Mouse (Mus musculus) adrenal gland, postnatal 14 days (tissue): Measurements from ENCODE around the gene Sf1. TPM values are rescaled to one million over a fixed set of nuclear protein-coding genes. Genes with fewer than 3 reads are reported as not detected.

Source experiments
- DNase-seq: peaks from one replicate; pipeline ENCODE4 v3.0.0; 2021; ENCODE audit warnings: mixed read lengths
- total RNA-seq: library from RNA; stranded (reverse); gene quantifications from 2 replicates; pipeline ENCODE4 v1.2.3, GENCODE M21; 2021

The Sf1 gene
- total RNA-seq, 1 experiment from 2014 or later, result 210 TPM

DNA sequence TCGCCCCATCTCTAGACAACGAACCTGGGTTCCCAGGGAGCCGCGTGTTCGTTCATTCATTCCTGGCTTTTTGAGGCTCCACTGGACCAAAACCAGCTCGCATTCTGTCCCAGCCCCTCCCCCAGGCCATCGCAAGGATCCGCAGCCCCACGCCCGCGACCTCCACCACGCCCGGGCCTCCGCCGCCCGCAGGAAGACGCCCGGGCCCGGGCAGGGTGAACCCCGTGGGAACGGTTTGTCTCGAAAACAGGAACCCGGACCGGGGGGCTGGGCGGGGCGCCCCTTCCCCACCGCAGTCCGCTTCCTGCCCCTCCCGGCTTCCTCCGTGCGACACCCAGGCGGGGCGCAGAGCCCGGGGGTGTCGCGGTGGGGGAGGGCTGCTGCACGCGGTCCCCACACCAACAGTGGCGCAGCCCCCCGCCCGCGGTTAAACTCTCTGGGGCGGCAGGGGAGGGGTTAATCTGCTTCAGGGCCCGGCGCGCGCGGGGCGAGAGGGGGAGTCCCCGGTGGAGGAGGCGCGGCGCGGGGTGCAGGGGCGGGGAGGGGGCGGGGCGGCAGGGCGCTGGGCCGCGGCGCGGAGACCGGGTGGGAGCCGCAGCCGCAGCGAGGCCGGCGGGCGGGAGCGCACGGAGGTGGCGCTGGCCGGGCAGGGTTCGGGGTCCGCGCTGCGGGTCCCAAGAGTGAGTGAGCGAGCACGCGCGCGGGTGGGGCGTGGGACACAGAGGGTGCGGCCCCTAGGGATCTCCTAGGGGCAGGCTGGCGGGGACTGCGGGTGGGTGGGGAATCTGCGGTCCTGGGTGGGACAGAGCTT, 36.0 kb downstream of the Sf1 start, which contains the start of gene Rasgrp2:
Gene Rasgrp2 (plus strand): TSS at position 56 of the 811 bp plus-strand sequence.
- DNase-seq, result peak; percentile 74

DNA sequence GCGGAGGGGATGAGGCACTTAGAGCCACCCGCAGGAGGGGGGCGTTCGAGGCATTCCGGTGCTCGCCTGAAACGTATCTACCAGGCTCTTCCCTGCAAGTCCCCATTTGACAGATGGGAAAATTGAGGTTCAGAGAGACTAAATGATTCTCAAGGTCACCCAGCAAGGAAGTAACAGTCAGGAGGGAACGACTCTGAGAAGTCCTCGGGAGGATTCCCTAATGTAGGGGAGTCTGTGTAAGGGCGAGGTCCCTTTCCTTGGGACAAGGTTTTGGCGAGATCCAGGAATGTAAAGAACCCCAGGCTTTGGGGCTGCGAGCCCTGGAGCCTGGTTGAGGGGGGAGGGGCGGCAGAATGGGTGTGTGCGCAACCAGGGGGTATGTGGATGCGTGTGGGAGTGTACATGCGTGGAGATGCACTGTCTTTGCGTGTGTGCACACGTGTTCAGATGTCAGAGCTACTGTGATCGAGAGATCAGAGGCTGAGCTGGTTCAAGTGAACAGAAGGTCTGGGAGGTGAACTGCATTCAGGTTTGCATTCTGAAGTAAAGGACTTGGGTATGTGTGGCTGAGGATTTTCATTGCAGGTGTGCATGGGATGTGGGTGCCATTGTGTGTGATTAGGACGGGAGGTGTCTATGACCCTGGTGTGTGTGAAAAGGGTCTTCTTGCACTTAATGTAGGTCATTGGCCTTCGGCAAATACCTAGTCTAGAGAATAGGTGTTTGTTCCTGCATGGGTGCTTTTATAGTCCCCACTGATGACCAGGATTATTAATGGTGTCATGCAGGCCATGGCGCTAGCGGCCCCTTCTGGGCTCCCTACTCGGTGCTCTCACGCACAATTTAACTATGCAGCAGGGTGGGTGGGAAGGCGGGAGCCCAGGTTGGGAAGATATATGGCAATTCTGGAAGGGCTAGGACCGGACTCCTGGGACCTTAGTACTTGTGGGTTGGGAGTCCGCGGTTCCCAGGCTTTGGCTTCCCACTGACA, 36.9 kb downstream of the Sf1 start:
- DNase-seq, result peak; percentile 48

DNA sequence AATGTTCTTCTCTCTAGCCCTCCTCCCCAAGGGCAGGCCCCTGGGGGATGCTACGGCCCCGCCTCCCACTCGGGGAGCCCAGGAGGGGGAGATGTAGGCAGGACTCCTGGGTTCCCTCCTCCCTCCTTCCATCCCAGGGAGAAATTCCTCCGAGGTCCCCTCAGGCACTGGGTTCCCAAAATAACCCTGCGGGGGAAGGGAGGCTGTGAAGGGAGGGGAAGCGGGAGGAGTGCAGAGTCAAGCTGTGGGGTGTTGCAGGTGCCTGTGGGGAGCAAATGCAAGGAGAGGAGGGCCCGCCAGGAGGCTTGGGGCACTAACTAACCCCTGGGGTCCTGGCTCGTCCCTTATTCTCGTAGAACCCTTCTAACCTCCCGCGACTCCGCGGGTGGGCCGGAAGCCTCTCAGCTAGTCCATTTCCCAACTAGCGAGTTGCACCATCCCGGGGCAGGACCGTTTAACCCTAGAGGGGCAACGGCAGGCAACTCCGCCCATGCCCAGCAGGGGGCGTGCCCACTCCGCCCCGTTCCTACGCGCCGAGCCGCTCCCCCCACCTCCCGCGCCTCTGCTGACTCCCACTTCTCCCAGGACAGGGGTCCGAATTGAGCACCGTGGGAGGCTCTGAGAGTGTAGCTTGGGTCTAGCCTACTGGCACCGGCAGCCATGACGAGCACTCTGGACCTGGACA, 37.8 kb downstream of the Sf1 start:
- DNase-seq, result peak; percentile 91

DNA sequence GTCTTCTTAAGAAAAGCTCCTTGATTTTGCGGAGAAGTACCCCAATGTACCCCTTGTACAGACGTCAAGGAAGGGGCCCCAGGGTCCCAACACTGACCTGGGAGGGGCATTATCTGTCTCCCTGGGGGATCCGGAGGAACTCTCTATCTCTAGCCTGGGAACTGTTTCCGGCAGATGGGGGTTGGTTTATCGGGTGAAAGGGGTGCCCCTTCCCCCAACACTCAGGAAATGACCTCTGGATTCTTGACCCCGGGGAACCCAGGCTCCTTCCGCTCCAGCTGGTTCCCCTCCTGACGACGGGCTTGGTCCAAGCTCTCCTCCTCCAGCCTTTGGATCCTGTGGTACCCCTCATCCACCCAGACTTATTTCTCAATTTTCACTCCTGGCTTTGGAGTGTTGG, 38.5 kb downstream of the Sf1 start:
- peak; percentile 44 for DNase-seq

DNA sequence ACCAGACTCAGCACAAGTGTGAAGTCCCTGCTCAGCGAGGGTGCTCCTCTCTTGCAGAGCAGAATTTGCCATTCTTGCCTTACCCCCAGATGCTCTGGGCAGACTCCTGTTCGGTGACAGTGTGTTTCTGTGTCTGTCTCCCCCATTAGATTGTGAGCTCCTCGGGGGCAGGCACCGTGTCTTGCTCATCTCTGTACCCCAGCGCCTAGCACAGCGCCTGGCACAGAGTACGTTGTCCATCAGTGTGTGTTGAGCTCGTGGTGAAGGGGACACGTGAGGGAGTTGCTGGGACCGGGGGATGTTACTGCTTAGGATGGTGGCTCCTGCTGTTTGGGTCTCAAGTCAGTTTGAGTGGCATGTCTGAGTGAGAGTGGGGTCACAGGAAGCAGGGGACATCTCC, 40.4 kb downstream of the Sf1 start:
- DNase-seq, result no peak

DNA sequence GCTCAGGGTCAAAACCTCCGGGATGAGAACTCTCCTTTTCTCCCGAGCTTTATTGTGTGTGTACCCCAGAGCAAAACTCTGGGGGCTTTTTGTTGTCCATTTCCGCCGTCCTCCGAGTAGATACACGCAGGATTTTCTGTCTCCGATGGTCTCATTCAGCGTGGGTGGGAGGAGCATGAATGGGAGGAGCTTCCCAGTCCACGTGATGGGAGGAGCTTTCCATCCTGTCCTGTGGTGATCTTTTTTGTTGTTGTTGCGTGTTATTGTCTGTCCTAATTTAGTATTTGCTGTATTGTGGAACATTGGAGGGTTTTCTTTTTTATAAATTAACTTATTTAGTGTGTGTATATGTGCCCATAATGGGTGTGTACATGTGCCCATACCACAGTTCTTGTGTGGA, 41.9 kb downstream of the Sf1 start:
- DNase-seq, result no peak

DNA sequence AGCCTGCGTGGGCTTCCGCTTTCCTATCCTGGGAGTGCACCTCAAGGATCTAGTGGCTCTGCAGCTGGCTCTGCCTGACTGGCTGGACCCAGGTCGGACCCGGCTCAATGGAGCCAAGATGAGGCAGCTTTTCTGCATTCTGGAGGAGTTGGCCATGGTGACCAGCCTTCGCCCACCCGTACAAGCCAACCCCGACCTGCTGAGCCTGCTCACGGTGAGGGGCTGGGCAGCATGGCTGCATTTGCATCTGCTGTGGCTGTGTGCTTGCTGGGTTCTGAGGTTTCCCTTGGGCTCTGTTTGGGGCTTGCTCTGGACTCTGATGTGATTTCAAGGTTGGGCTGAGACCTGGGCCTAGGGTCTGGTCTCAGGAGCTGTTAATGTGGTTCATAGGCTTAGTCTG, 43.6 kb downstream of the Sf1 start:
- no peak for DNase-seq

DNA sequence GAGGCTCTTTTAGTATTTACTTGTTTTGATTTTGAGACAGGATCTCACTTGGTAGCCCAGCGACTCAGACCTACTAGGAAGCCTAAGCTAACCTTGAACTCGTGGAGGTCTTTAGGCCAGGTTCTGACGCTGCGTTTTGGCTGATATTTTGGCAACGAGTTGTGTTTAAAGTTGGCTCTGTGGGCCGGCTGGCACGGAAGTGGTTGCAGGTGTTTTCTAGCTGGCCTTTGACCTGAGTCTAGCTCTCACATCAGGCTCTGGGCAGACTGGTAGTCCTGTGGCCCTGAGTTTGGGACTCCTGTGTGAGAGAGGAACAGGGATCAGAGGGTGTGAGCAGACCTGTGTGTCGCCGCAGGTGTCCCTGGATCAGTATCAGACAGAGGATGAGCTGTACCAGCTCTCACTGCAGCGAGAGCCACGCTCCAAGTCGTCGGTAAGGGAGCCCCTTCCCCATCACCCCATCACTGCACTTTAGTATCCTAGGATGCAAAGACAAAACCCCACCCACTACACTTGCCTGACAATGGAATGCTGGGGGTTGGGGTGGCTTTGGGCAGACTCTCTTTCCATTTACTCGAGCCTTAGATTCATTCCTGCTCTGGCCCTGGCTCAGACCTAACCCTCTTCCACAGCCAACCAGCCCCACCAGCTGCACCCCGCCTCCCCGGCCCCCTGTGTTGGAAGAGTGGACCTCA, 44.5 kb downstream of the Sf1 start:
- DNase-seq, result no peak

DNA sequence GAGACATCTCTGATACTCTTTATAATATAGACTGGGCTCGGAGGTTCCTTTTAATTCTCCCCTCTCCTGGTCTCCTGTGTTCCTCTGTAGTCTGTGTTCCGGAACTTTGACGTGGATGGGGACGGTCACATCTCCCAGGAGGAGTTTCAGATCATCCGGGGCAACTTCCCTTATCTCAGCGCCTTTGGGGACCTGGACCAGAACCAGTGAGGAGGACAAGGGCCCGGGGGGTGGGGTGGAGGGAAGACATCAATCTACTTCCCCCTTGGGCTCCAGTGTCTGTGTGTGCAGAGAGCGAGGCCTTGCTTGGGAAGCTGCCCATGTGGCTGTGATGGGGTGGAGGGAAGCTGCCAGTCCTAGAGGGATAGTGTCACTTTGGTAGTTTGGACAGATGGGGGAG, 45.3 kb downstream of the Sf1 start:
- no peak for DNase-seq

DNA sequence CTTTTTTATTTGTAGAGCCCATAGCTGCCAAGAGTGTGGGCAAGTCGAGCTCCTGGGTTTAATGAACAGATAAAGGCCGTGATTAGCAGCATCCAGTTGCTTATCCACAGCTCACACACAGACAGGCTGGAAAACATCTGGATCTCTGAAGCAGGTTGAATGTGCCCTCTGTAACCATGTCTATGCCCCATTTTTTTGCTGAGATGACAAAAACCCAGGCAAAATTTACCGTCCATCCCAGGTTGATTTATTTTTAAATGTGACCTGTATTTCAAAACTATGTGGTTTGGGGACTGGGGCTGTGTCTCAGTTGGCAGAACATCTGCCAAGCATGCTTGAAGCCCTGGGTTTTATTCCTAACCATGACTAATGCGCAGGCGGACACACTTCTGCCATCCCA, 45.7 kb downstream of the Sf1 start:
- DNase-seq, result no peak

DNA sequence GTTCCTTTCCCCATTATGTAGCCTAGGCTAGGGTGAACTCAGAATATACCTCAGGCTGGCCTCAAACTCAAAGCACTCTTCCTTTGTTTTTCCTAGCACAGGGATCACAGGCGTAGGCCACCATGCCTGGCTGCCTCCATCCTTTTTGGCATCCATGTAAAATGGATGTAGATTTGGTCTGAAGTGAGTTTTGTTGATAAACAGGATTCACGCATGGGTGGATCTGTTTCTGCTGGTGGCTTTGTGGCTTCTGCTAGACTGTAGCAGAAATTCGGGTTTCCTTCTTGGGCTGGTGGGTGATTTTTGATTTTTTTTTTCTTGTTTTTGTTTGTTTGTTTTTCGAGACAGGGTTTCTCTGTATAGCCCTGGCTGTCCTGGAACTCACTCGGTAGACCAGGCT, 46.4 kb downstream of the Sf1 start:
- no peak for DNase-seq

DNA sequence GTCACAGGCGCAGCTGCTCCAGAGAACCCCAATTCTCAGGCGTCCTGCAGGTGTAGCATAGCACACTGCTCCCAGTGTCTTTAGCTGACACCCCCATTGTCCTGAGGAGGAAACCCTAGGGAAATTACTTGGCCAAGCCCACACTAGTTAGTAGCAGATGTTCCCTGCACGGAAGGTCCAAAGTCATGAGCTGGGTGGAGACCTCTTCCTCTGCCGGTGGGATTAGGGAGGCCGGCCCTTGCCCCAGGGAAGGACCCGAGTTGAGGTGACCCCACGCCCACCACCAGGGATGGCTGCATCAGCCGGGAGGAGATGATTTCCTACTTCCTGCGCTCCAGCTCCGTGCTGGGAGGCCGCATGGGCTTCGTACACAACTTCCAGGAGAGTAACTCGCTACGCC, 49.3 kb downstream of the Sf1 start:
- DNase-seq, result no peak

DNA sequence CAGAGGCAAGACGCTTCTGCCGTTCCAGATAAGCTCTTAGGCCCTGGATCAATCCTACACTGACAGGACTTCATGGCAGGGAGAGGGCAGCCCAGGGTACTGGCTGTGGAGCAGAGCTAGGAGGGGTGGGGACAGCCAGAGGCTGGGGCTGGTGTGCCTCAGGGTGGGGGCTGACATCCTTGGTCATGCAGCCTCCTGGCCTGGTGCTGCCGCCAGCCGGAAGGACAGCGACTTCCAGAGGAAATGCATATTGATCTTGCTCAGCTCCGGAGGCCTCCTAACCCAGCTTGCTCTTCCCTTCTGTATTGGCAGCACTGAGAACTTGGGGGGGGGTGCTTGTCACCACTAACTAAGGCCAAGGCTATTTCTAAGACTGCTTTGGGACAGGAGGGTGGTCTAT, 52.0 kb downstream of the Sf1 start:
- DNase-seq, result no peak

DNA sequence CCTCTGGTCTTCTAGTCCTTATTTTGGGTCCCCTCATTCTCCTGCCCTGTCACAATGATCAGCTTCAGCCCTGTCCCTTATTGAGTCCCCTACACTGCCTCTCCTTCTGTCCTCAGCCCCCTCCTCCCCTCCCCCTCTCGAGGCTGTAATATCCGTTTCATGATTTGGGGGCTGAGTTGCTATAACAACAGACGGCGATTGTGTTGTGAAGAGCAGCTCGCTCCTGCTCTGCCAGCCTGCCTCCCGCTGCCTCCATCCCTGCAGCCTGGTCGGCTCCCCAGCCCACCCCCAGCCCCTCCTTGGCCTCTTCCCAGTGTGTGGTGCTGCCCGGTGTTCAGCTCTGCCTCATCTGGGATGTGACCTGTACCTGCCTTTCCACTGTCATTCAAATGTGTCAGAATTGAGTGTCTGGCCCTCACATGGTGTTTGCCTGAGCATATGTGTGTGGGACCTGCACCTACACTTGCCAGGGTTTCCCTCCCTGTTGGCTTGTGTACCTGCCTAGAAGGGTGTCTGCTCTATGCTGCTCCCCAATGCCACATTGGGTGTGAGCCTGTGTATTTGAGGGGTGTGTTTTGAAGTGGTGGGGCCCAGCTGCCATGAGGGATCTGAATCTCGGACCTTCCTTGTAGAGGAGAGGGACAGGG, 52.8 kb downstream of the Sf1 start:
- no peak for DNase-seq

DNA sequence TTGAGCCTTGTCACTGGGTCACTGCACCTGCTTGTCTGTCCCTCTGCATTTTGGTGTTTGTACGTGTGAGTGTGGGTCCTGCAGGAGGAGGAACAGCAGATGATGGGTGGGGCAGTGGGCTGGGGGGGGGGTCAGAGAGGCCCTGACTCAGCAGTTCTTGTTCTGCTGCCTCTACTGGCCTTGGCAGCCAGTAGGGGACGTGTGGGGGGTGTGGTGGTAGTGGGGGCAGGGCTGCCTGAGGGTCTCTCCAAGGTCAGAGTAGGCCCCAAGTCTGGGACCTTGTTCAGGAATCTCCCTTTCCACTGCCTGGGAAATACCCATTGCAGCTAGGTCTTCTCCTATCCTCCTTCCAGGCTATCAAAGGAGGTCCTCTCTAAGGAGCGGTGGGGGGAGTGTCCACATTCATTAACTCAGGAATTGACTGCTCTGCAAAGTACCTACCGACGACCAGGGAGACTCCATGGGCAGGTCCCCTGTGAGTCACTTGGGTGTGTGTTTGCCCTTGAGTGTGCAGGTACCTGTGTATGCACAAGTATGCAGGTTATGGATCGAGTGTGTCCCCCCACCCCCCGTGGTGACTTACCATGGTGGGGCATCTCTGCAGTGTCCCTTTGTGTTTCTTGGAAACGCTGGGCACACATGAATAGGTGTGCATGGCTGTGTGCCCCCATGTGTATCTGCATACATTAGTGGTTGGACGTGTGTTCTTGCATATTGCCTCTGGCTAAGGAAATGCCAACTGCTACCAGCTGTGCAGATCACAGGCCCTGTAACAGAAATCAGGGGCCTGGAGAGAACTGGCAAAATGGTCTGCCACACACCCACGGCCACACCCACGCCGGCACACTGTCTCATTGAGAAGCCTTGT, 53.6 kb downstream of the Sf1 start:
- DNase-seq, result no peak

DNA sequence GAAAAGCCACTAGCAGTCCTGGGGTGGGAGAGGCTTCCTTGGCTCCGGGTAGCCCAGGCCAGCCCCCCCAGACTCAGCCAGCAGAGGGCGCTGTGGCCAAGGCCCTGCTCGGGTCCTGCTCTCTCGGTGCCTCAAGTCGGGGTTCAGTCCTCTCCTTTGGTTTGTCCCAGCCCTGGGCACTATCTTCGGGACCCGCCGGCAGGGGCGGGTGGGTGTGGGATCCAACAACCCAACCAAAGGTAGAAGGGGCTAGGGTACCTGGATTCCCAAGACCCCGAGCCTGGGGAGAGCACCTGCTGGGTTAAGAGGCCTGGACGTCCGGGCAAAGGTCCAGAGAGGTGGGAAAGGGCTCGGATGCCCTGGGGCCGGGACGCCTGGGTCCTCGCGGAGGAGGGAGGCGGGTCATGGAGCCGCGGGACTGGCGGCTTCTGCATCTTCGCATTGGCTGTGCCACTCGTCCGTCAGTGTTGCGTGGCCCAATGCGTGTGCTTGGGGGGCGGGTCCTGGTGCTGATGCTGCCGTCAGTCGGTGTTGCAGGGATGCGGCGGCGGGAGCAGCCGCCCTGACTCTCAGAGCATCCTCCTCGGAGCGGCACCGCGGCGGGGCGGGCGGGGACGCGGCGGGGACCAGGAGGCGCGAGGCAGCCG, 54.9 kb downstream of the Sf1 start, which contains the start of gene Nrxn2:
Gene Nrxn2 (plus strand): TSS at position 499 of the 647 bp plus-strand sequence.
- peak; percentile 92 for DNase-seq

DNA sequence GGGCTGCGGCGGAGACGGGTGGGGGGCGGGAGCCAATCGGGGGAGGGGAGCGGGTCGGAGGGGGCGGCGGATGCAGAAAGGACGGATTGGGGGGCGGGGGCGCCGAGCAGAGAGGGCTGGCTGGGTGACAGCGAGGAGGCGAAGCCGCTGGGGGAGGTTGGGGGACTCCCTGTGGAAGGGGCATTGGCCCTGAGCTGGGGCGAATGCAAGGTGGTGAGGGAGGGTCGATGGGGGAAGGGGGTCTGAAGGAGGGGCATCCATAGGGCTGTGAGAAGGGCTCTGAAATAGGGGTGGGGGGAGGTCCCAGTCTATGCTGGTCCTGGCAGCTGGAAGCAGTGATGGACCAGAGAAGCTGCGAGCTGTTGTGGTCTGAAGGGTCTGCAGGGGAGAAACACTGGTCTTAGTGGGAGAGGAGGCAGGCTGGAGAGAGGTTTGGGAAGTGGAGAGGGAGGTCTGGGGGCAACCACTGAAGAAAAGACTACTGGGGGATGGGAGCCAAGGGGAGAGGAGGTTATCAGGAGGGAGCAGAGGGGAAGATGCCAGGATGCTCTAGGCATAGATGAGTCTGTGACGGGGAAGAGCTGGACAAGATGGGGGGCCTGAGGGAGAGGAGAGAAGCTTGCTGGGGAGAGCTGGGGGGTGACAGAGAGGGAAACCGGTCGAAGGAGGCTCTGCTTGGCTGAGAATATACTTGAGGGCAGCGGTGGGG, 55.6 kb downstream of the Sf1 start:
- no peak for DNase-seq

DNA sequence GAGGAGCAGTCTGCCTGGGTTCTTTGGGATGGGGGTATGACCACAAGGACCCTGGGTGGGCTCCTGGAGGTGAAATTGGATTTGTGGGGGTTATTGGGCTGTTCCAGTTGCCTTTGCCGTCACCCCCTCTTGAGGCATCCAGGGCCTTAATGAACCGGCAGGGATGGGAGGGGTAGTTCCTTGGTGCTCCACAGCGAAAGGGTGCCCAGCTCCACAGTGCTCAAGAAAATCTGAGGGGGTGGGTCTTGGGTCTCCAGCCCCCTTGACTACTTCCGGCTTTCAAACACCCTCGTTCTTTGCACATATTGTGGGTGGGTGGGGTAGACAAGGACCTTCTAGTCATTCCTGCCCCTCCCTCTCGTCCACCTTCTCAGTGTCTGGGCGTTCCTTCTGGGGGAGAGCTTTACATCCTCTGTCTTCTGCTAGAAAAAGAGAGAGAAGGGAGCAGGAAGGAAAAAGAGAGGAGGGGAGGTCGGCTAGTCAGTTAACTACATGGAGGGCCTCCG, 56.4 kb downstream of the Sf1 start:
- DNase-seq, result no peak
